Mouse (Mus musculus): ENCODE data around the gene Rtkn2.

The Rtkn2 gene

GRCm38 (mm10) chr10:67996171-67996570 is 16.8 kb downstream of the Rtkn2 start:
- no peak for DNase-seq (ENCODE audit: low spot score in 2 of 2)

- DNase-seq (ENCODE audit: low spot score in 2 of 2) = peak; percentile 56 to 82
Measured at GRCm38 (mm10) chr10:67998116-67998635, 18.8 kb downstream of the Rtkn2 start.

- DNase-seq (ENCODE audit: low spot score in 2 of 2) = no peak
Measured at GRCm38 (mm10) chr10:67999170-67999569, 19.8 kb downstream of the Rtkn2 start.

- no peak for DNase-seq (ENCODE audit: low spot score in 2 of 2)
Measured at GRCm38 (mm10) chr10:68001456-68001855, 22.1 kb downstream of the Rtkn2 start.

GRCm38 (mm10) chr10:68003651-68004422 is 24.5 kb downstream of the Rtkn2 start:
- no peak for DNase-seq (ENCODE audit: low spot score in 2 of 2)

GRCm38 (mm10) chr10:68005404-68005803 is 26.0 kb downstream of the Rtkn2 start:
- DNase-seq (ENCODE audit: low spot score in 2 of 2) = no peak

GRCm38 (mm10) chr10:68006491-68006890 is 27.1 kb downstream of the Rtkn2 start:
- no peak for DNase-seq (ENCODE audit: low spot score in 2 of 2)

- DNase-seq (ENCODE audit: low spot score in 2 of 2) = no peak
Measured at GRCm38 (mm10) chr10:68007103-68007502, 27.7 kb downstream of the Rtkn2 start.

GRCm38 (mm10) chr10:68008198-68008955 is 29.0 kb downstream of the Rtkn2 start:
- no peak for DNase-seq (ENCODE audit: low spot score in 2 of 2)

GRCm38 (mm10) chr10:68009301-68009700 is 29.9 kb downstream of the Rtkn2 start:
- DNase-seq (ENCODE audit: low spot score in 2 of 2) = no peak

GRCm38 (mm10) chr10:68009867-68010266 is 30.5 kb downstream of the Rtkn2 start:
- no peak for DNase-seq (ENCODE audit: low spot score in 2 of 2)

- DNase-seq (ENCODE audit: low spot score in 2 of 2) = peak; percentile 29 to 75
Measured at GRCm38 (mm10) chr10:68013137-68013536, 33.8 kb downstream of the Rtkn2 start.

- no peak for DNase-seq (ENCODE audit: low spot score in 2 of 2)
Measured at GRCm38 (mm10) chr10:68020755-68021154, 41.4 kb downstream of the Rtkn2 start.

GRCm38 (mm10) chr10:68025660-68026059 is 46.3 kb downstream of the Rtkn2 start:
- no peak for DNase-seq (ENCODE audit: low spot score in 2 of 2)

- no peak for DNase-seq (ENCODE audit: low spot score in 2 of 2)
Measured at GRCm38 (mm10) chr10:68028327-68029080, 49.1 kb downstream of the Rtkn2 start.

GRCm38 (mm10) chr10:68029081-68029626 is 49.8 kb downstream of the Rtkn2 start:
- DNase-seq (ENCODE audit: low spot score in 2 of 2) = no peak

- DNase-seq (ENCODE audit: low spot score in 2 of 2) = no peak
Measured at GRCm38 (mm10) chr10:68030027-68030426, 50.7 kb downstream of the Rtkn2 start.

GRCm38 (mm10) chr10:68035707-68036367 is 56.5 kb downstream of the Rtkn2 start:
- DNase-seq (ENCODE audit: low spot score in 2 of 2) = no peak

- DNase-seq (ENCODE audit: low spot score in 2 of 2) = no peak
Measured at GRCm38 (mm10) chr10:68036368-68036980, 57.1 kb downstream of the Rtkn2 start.

- no peak for DNase-seq (ENCODE audit: low spot score in 2 of 2)
Measured at GRCm38 (mm10) chr10:68038997-68039624, 59.7 kb downstream of the Rtkn2 start.
